9 mouse cellular contexts compared by ENCODE assay signal in genomic region chr11:118738855-118739832, GRCm38 (mm10).
DNase-seq lines count a peak whose midpoint lies in the region; ATAC-seq and TF ChIP-seq lines count a peak whose summit lies in the region.
"Had no signal": no experiment of that assay in that cellular context is flagged by ENCODE, and none has a peak within 500 bp of the region (broad histone marks: within the 10 kb centered on the region; RNA-seq: fewer than 3 reads in every experiment).

No protein-coding gene starts in this region.

- peak; percentile 97 for TF ChIP-seq CTCF in kidney, postnatal 0 days (IDR thresholded peaks at IDR 0.05; ENCODE audit: low read depth)

- H3K9me3 ChIP-seq in heart, embryonic 12.5 days (replicated peaks) = no peaks in the 10 kb centered on the region
- no peaks in the 10 kb centered on the region for H3K9me3 ChIP-seq in kidney, postnatal 0 days (replicated peaks; ENCODE audit: low read length)

- H3K4me3 ChIP-seq in heart, embryonic 12.5 days = no peak overlapping the region
- no peak overlapping the region for H3K4me3 ChIP-seq in kidney, postnatal 0 days (replicated peaks; ENCODE audit: low read depth, low read length)
- H3K4me3 ChIP-seq: erythroblast, embryonic 14.5 days had no signal

- peak; percentile 69 for ATAC-seq in CD4-positive, CD25-positive, alpha-beta regulatory T cell, adult 4 months
- 0 out of 2 replicates have a peak, but pooled peaks have one; percentile 34 for ATAC-seq in heart, embryonic 12.5 days (ENCODE audit: insufficient number of reproducible peaks, low FRiP score)
- ATAC-seq in kidney, postnatal 0 days (replicated peaks; ENCODE audit: low FRiP score, low read depth) = no peak

- H3K27me3 ChIP-seq in heart, embryonic 12.5 days (replicated peaks) = peaks cover 48% of the 10 kb centered on the region
- peaks cover 5% of the 10 kb centered on the region; the same call in 1 of the 2 replicates for H3K27me3 ChIP-seq in kidney, postnatal 0 days (ENCODE audit: insufficient read depth, low read length)
- H3K27me3 ChIP-seq in splenic B cell, adult 2 months (ENCODE audit: control insufficient read depth, insufficient read depth, low read length, poor library complexity, severe bottlenecking) = no peaks in the 10 kb centered on the region

- peak; percentile 73 for DNase-seq in brain, embryonic 18.5 days (ENCODE audit: low read depth, low spot score)
- peak; percentile 17 for DNase-seq in fibroblast of lung, adult 2 months (ENCODE audit: low read depth)
- DNase-seq in kidney, postnatal 0 days (ENCODE audit: low spot score) = peak; percentile 89
- peak; percentile 68 for DNase-seq in liver
- peak; percentile 47 to 50 for DNase-seq in natural killer cell, adult 2 months (ENCODE audit: low spot score in 2 of 2)
- DNase-seq in splenic B cell, adult 2 months (ENCODE audit: low read depth, low spot score) = peak; percentile 69

- H3K4me1 ChIP-seq in heart, embryonic 12.5 days (replicated peaks) = peaks cover 9% of the 10 kb centered on the region; the same call in 1 of the 2 replicates
- 0 out of 2 replicates have a peak, but pooled peaks cover 4% of the 10 kb centered on the region for H3K4me1 ChIP-seq in kidney, postnatal 0 days (replicated peaks; ENCODE audit: insufficient read depth, low read length)

- 12% methylated on average over 23 of the region's 23 CpGs for WGBS in heart, embryonic 12.5 days
- 9% methylated on average over 23 of the region's 23 CpGs for WGBS in kidney, postnatal 0 days

- H3K27ac ChIP-seq in heart, embryonic 12.5 days (ENCODE audit: poor library complexity, severe bottlenecking) = no peak overlapping the region
- H3K27ac ChIP-seq in kidney, postnatal 0 days = no peak overlapping the region

- H3K4me2 ChIP-seq in heart, embryonic 12.5 days = peak overlapping the region; percentile 17
- H3K4me2 ChIP-seq in kidney, postnatal 0 days (ENCODE audit: low read length) = no peak overlapping the region

- H3K9ac ChIP-seq in heart, embryonic 12.5 days = no peak overlapping the region
- H3K9ac ChIP-seq in kidney, postnatal 0 days (ENCODE audit: low read depth, low read length) = no peak overlapping the region

- H3K36me3 ChIP-seq in heart, embryonic 12.5 days = no peaks in the 10 kb centered on the region
- H3K36me3 ChIP-seq in kidney, postnatal 0 days (ENCODE audit: insufficient read depth, low read length) = no peaks in the 10 kb centered on the region
- no peaks in the 10 kb centered on the region for H3K36me3 ChIP-seq in splenic B cell, adult 2 months (ENCODE audit: control insufficient read depth, insufficient read depth, low read length, poor library complexity, severe bottlenecking)

Comparison
In these comparisons a context has a peak if more than half of its experiments do, and no peak if none do; other contexts are left out.
1. DNase-seq: peak in every context shown above with its lines; median percentile 89 in kidney, postnatal 0 days; 73 in brain, embryonic 18.5 days; 69 in splenic B cell, adult 2 months; 68 in liver; 48 in natural killer cell, adult 2 months; 17 in fibroblast of lung, adult 2 months.